Mouse (Mus musculus) embryonic facial prominence, embryonic 11.5 days (tissue): ENCODE results near the gene Gramd1a. TPM values are rescaled to one million over a fixed set of nuclear protein-coding genes. Genes with fewer than 3 reads are reported as not detected.

Experiments used
- ATAC-seq: fragments of 200-750 bp; cut with Nextera tagmentation; replicated peaks from 2 replicates; pipeline ENCODE4 v1.8.0; 2017; ENCODE audit warnings: low read depth; ENCODE audit not compliant: insufficient number of reproducible peaks, low FRiP score, low TSS enrichment
- DNase-seq: peaks from one replicate; pipeline ENCODE4 v3.0.0-alpha.2; 2015; ENCODE audit warnings: low spot score
- H3K27ac ChIP-seq: fragments of 300-500 bp; sonication (generic); replicated peaks from 2 replicates; pipeline ENCODE4 v1.5.1; 2014; ENCODE audit warnings: mild to moderate bottlenecking, low read depth, low read length, control low read depth
- H3K27me3 ChIP-seq: fragments of 300-500 bp; sonication (generic); 2 replicates; pipeline ENCODE4 v1.6.1; 2014; ENCODE audit warnings: mild to moderate bottlenecking, low read length, moderate library complexity, mixed read lengths; ENCODE audit not compliant: control insufficient read depth, insufficient read depth
- H3K36me3 ChIP-seq: fragments of 300-500 bp; sonication (generic); replicated peaks from 2 replicates; pipeline ENCODE4 v1.6.1; 2014; ENCODE audit warnings: low read depth, mild to moderate bottlenecking, low read length, moderate library complexity, mixed read lengths; ENCODE audit not compliant: control insufficient read depth, insufficient read depth
- H3K4me1 ChIP-seq: fragments of 300-500 bp; sonication (generic); 2 replicates; pipeline ENCODE4 v1.6.1; 2014; ENCODE audit warnings: low read length, mixed read lengths; ENCODE audit not compliant: control insufficient read depth, insufficient read depth
- H3K4me2 ChIP-seq: fragments of 300-500 bp; sonication (generic); 2 replicates; pipeline ENCODE4 v1.6.1; 2014; ENCODE audit warnings: low read depth, mild to moderate bottlenecking, control low read depth, low read length, moderate library complexity
- H3K4me3 ChIP-seq: fragments of 300-500 bp; sonication (generic); 2 replicates; pipeline ENCODE4 v1.5.1; 2014; ENCODE audit warnings: low read depth, low read length, control low read depth
- H3K9ac ChIP-seq: fragments of 300-500 bp; sonication (generic); replicated peaks from 2 replicates; pipeline ENCODE4 v1.6.1; 2014; ENCODE audit warnings: mild to moderate bottlenecking, control low read depth, low read length
- H3K9me3 ChIP-seq: fragments of 300-500 bp; sonication (generic); replicated peaks from 2 replicates; pipeline ENCODE4 v1.6.1; 2016; ENCODE audit warnings: mild to moderate bottlenecking, low read length, inconsistent platforms, mixed read lengths; ENCODE audit not compliant: control insufficient read depth
- WGBS: fragments of 180-500 bp; shearing (Covaris S2); extraction: QIAGEN DNeasy Blood & Tissue Kit; methylation state at CpG from one replicate; pipeline ENCODE4 v1.1.7; 2014; 5-methylcytosine and 5-hydroxymethylcytosine counted together
- polyA plus RNA-seq: library from polyadenylated mRNA; unstranded; fragments of >200 nt; fragmentation: Nextera tagmentation; extraction: Ambion mirVana; gene quantifications from 2 replicates; pipeline ENCODE4 v1.2.1, GENCODE M21; 2014

Gene Gramd1a
- 76.7 and 76.8 TPM in 2 replicates for polyA plus RNA-seq

GRCm38 (mm10) chr7:31155296-31156033 is at the start of gene Gramd1a:
Gene Gramd1a (minus strand): TSS chr7:31155896.
- ATAC-seq = no peak

DNA sequence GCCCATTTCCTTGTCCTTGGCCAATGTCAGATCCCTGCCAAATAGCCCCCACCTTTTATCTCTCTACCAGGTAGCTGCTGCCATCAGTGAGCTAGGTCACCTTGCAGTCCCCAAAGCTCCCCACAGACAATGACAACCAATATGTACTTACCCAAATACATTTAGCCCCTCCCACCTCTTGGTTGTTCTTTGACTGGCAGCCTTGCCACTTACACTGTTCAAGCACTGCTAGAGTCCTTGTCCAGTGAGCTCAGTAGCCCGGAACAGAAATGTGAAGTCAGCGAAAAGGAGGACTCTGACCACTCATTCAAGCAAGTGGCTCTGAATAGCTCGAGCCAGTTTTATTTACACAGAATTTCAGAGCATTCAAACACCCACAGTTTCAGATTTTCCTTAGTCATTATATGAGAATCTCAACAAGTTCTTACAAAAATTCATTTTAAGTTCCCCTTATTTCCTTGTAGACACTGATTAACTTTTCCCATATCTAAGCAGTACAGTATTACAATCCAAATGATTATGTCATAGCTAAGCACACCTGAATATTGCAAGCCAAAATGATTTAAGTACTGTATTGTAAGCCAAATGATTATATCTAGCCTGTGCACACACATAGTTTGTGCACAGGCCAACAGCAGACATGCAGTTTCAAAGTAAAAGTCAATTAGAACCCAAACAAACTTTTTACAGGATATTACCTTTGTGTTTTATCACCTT is 40.1 kb upstream of the Gramd1a start:
- H3K9me3 ChIP-seq = no peaks in the 10 kb centered on the region
- no peak overlapping the region for H3K9ac ChIP-seq
- H3K4me1 ChIP-seq = no peaks in the 10 kb centered on the region
- no peak for ATAC-seq
- DNase-seq = no peak
- H3K27ac ChIP-seq = no peak overlapping the region
- H3K36me3 ChIP-seq = no peaks in the 10 kb centered on the region
- no peaks in the 10 kb centered on the region for H3K27me3 ChIP-seq
- no peak overlapping the region for H3K4me2 ChIP-seq
- H3K4me3 ChIP-seq = no peak overlapping the region
- 78% methylated on average over 3 of the region's 3 CpGs for WGBS

More at GRCm38 (mm10) chr7:31155296-31156033, at the start of gene Gramd1a:
- DNase-seq = peak; percentile 39
- WGBS = 60% methylated on average over 5 of the region's 5 CpGs
- H3K27me3 ChIP-seq = no peaks in the 10 kb centered on the region
- H3K36me3 ChIP-seq = no peaks in the 10 kb centered on the region
- H3K9ac ChIP-seq = no peak within 1 kb of the TSS
- no peak within 1 kb of the TSS for H3K4me3 ChIP-seq
- no peak within 1 kb of the TSS for H3K27ac ChIP-seq
- no peak within 1 kb of the TSS for H3K4me2 ChIP-seq
- no peaks in the 10 kb centered on the region for H3K4me1 ChIP-seq
- H3K9me3 ChIP-seq = no peaks in the 10 kb centered on the region

DNA sequence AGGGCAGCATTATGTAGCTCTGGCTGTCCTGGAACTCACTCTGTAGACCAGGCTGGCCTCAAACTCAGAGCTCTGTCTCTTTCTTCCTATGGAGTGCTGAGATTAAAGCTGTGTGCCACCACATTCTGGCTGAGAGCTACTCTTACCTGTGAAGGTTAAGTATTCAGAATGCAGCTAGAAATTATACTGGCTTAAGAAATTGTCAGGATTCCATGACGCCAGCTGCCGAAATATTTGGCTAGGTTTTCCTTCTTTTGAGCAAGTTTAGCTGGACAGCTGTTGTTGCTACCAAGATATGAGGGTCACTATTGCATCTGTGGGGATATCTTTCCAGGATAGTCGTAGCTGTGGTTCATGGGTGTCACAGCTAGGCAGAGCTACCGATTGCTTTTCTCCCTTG is 29.0 kb upstream of the Gramd1a start:
- DNase-seq (no peak), ATAC-seq (no peak)
- no peak overlapping the region for H3K27ac ChIP-seq
- no peak overlapping the region for H3K9ac ChIP-seq
- H3K4me1 ChIP-seq = no peaks in the 10 kb centered on the region
- WGBS = 84% methylated on average over 4 of the region's 4 CpGs
- no peaks in the 10 kb centered on the region for H3K9me3 ChIP-seq
- no peak overlapping the region for H3K4me2 ChIP-seq
- no peak overlapping the region for H3K4me3 ChIP-seq
- no peaks in the 10 kb centered on the region for H3K27me3 ChIP-seq
- no peaks in the 10 kb centered on the region for H3K36me3 ChIP-seq

- 40% methylated on average over 2 of the region's 2 CpGs for WGBS
- H3K9me3 ChIP-seq = no peaks in the 10 kb centered on the region
- no peak overlapping the region for H3K9ac ChIP-seq
- no peaks in the 10 kb centered on the region for H3K4me1 ChIP-seq
- H3K27ac ChIP-seq = no peak overlapping the region
- H3K27me3 ChIP-seq = no peaks in the 10 kb centered on the region
- H3K36me3 ChIP-seq = no peaks in the 10 kb centered on the region
- no peak overlapping the region for H3K4me2 ChIP-seq
- DNase-seq (no peak), ATAC-seq (no peak)
- no peak overlapping the region for H3K4me3 ChIP-seq
These were observed 27.2 kb upstream of the Gramd1a start for GRCm38 (mm10) chr7:31182863-31183262.

GRCm38 (mm10) chr7:31176886-31177763 is 21.4 kb upstream of the Gramd1a start:
- Histone ChIP-seq H3K27me3 (no peaks in the 10 kb centered on the region), H3K9me3 (no peaks in the 10 kb centered on the region), H3K4me1 (no peaks in the 10 kb centered on the region), H3K4me2 (no peak overlapping the region), H3K4me3 (no peak overlapping the region), H3K27ac (no peak overlapping the region), H3K36me3 (no peaks in the 10 kb centered on the region), H3K9ac (no peak overlapping the region)
- WGBS = 32% methylated on average over 22 of the region's 22 CpGs
- peak; percentile 88 for DNase-seq
- peak; percentile 41; the same call in 1 of the 2 replicates for ATAC-seq

DNA sequence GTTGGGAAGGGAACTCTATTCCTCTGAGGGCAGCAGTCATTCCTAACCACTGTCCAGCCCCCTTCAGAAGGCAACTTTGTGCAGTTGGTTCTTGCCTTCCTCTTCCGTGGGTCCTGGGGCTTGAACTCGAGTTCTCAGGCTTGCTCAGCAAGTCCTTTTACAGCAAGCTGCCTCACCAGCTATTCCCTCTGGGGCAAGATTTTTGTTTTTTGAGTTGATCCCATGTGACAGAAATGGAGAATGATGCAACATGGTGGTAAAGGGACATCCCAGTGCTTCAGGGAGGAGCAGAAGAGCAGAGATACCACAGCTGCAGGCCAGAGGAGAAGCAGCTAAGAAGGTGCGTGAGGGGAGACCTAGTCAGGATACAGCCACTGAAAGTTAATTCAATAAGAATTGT is 19.4 kb upstream of the Gramd1a start:
- no peaks in the 10 kb centered on the region for H3K36me3 ChIP-seq
- H3K27me3 ChIP-seq = no peaks in the 10 kb centered on the region
- no peak overlapping the region for H3K4me2 ChIP-seq
- no peak for ATAC-seq
- no peak for DNase-seq
- H3K4me3 ChIP-seq = no peak overlapping the region
- 85% methylated on average over 3 of the region's 3 CpGs for WGBS
- H3K27ac ChIP-seq = no peak overlapping the region
- no peak overlapping the region for H3K9ac ChIP-seq
- no peaks in the 10 kb centered on the region for H3K9me3 ChIP-seq
- H3K4me1 ChIP-seq = no peaks in the 10 kb centered on the region

GRCm38 (mm10) chr7:31174466-31174865 is 18.8 kb upstream of the Gramd1a start:
- Histone ChIP-seq H3K4me2 (no peak overlapping the region), H3K36me3 (no peaks in the 10 kb centered on the region), H3K4me3 (no peak overlapping the region), H3K4me1 (no peaks in the 10 kb centered on the region), H3K27me3 (no peaks in the 10 kb centered on the region), H3K9me3 (no peaks in the 10 kb centered on the region), H3K9ac (no peak overlapping the region), H3K27ac (no peak overlapping the region)
- no peak for ATAC-seq
- DNase-seq = no peak
- 75% methylated on average over 8 of the region's 8 CpGs for WGBS
